Mouse (Mus musculus): ENCODE data around the gene Kcnc4. TPM values are rescaled to one million over a fixed set of nuclear protein-coding genes. Genes with fewer than 3 reads are reported as not detected.

Kcnc4 gene
- polyA plus RNA-seq, 2 experiments, result 0.36 to 1.4 TPM

- TF ChIP-seq POLR2A (IDR thresholded peaks at IDR 0.05; ENCODE audit: borderline replicate concordance, extremely low read depth, insufficient read depth, insufficient read length), result no peak
- 77% methylated on average over 5 of the region's 5 CpGs for WGBS
Measured at GRCm38 (mm10) chr3:107399991-107400640, 59.2 kb downstream of the Kcnc4 start.

DNA sequence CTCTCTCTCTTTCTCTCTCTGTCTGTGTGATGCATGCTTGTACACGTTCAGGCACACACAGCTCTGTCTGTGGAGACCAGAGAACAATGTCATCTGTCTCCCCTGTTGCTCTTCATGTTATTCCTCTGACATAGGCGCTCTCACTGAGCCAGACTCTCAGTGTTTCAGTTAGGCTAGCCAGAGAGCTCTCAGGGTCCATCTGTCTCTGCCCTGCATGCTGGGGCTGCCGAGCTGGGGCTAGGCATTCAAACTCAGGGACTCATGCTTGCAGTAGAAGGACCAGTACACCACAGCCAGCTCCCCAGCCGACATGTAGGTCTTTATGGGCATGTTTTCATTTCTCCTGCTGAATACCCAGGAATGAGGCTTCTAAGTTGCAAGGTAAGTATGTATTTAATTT, 68.2 kb downstream of the Kcnc4 start:
- H3K36me3 ChIP-seq (ENCODE audit: control insufficient read depth, insufficient read depth, low read length), result no peaks in the 10 kb centered on the region
- H3K4me2 ChIP-seq (replicated peaks; ENCODE audit: low read depth, low read length, severe bottlenecking), result no peak overlapping the region
- H3K9me3 ChIP-seq (ENCODE audit: control insufficient read depth, low read length), result no peaks in the 10 kb centered on the region
- H3K27ac ChIP-seq (replicated peaks; ENCODE audit: low read depth, low read length), result no peak overlapping the region
- H3K9ac ChIP-seq (ENCODE audit: low read depth, low read length, severe bottlenecking), result no peak overlapping the region
- no peaks in the 10 kb centered on the region for H3K27me3 ChIP-seq (ENCODE audit: control insufficient read depth, insufficient read depth, low read length)
- WGBS, result 48% methylated on average over 4 of the region's 4 CpGs
- no peak for TF ChIP-seq POLR2A (IDR thresholded peaks at IDR 0.05; ENCODE audit: borderline replicate concordance, extremely low read depth, insufficient read depth, insufficient read length)
- DNase-seq (ENCODE audit: low spot score) (no peak), ATAC-seq (ENCODE audit: low FRiP score, low read depth) (no peak)
- no peaks in the 10 kb centered on the region for H3K4me1 ChIP-seq (ENCODE audit: control insufficient read depth, insufficient read depth, low read length)
- no peak overlapping the region for H3K4me3 ChIP-seq (replicated peaks; ENCODE audit: low read length)

More at GRCm38 (mm10) chr3:107399991-107400640, 59.2 kb downstream of the Kcnc4 start:
- Histone ChIP-seq H3K27ac (replicated peaks; ENCODE audit: low read depth, low read length) (no peak overlapping the region), H3K9ac (ENCODE audit: low read depth, low read length, severe bottlenecking) (no peak overlapping the region), H3K9me3 (ENCODE audit: control insufficient read depth, low read length) (no peaks in the 10 kb centered on the region), H3K4me1 (ENCODE audit: control insufficient read depth, insufficient read depth, low read length) (0 out of 2 replicates have a peak, but pooled peaks cover 2% of the 10 kb centered on the region), H3K4me3 (replicated peaks; ENCODE audit: low read length) (no peak overlapping the region), H3K36me3 (ENCODE audit: control insufficient read depth, insufficient read depth, low read length) (no peaks in the 10 kb centered on the region), H3K4me2 (replicated peaks; ENCODE audit: low read depth, low read length, severe bottlenecking) (no peak overlapping the region), H3K27me3 (ENCODE audit: control insufficient read depth, insufficient read depth, low read length) (no peaks in the 10 kb centered on the region)
- ATAC-seq (ENCODE audit: low FRiP score, low read depth), result no peak
- DNase-seq (ENCODE audit: low spot score), result no peak

Other genes with a start within 250 kb of the Kcnc4 start
- 0.45 and 0.47 TPM in 2 replicates for gene Cym, start 237.8 kb downstream of the Kcnc4 start, polyA plus RNA-seq (2012; rRNA removed)
- gene Cym, start 237.8 kb downstream of the Kcnc4 start, polyA plus RNA-seq (2014; fragmentation: Nextera tagmentation; extraction: Ambion mirVana), result 0.32 and 0.40 TPM in 2 replicates
- not detected in 2 replicates for gene A630076J17Rik, start 228.9 kb downstream of the Kcnc4 start, polyA plus RNA-seq (2012; rRNA removed)
- not detected in 2 replicates for gene A630076J17Rik, start 228.9 kb downstream of the Kcnc4 start, polyA plus RNA-seq (2014; fragmentation: Nextera tagmentation; extraction: Ambion mirVana)
- 0.37 and 0.72 TPM in 2 replicates for gene Prok1, start 219.8 kb downstream of the Kcnc4 start, polyA plus RNA-seq (2012; rRNA removed)
- gene Prok1, start 219.8 kb downstream of the Kcnc4 start, polyA plus RNA-seq (2014; fragmentation: Nextera tagmentation; extraction: Ambion mirVana), result 0.10 and 0.19 TPM in 2 replicates
- gene Lamtor5, start 180.7 kb downstream of the Kcnc4 start, polyA plus RNA-seq (2012; rRNA removed), result 87.4 and 101 TPM in 2 replicates
- 194 and 202 TPM in 2 replicates for gene Lamtor5, start 180.7 kb downstream of the Kcnc4 start, polyA plus RNA-seq (2014; fragmentation: Nextera tagmentation; extraction: Ambion mirVana)
- 4.1 and 4.9 TPM in 2 replicates for gene Slc16a4, start 168.3 kb downstream of the Kcnc4 start, polyA plus RNA-seq (2012; rRNA removed)
- gene Slc16a4, start 168.3 kb downstream of the Kcnc4 start, polyA plus RNA-seq (2014; fragmentation: Nextera tagmentation; extraction: Ambion mirVana), result 8.0 and 9.5 TPM in 2 replicates
- 6.8 and 6.9 TPM in 2 replicates for gene Rbm15, start 125.9 kb downstream of the Kcnc4 start, polyA plus RNA-seq (2012; rRNA removed)
- gene Rbm15, start 125.9 kb downstream of the Kcnc4 start, polyA plus RNA-seq (2014; fragmentation: Nextera tagmentation; extraction: Ambion mirVana), result 14.0 and 16.3 TPM in 2 replicates
- 18.2 and 22.8 TPM in 2 replicates for gene Slc6a17, start 58.5 kb upstream of the Kcnc4 start, polyA plus RNA-seq (2012; rRNA removed)
- gene Slc6a17, start 58.5 kb upstream of the Kcnc4 start, polyA plus RNA-seq (2014; fragmentation: Nextera tagmentation; extraction: Ambion mirVana), result 6.4 and 9.5 TPM in 2 replicates
- gene Ubl4b, start 95.5 kb upstream of the Kcnc4 start, polyA plus RNA-seq (2012; rRNA removed), result 0.31 TPM in 2 replicates
- not detected in 2 replicates for gene Ubl4b, start 95.5 kb upstream of the Kcnc4 start, polyA plus RNA-seq (2014; fragmentation: Nextera tagmentation; extraction: Ambion mirVana)
- 9.5 and 13.9 TPM in 2 replicates for gene Alx3, start 135.5 kb upstream of the Kcnc4 start, polyA plus RNA-seq (2012; rRNA removed)
- gene Alx3, start 135.5 kb upstream of the Kcnc4 start, polyA plus RNA-seq (2014; fragmentation: Nextera tagmentation; extraction: Ambion mirVana), result 14.9 and 16.5 TPM in 2 replicates
- not detected in 2 replicates for gene Gm10961, start 171.8 kb upstream of the Kcnc4 start, polyA plus RNA-seq (2012; rRNA removed)
- not detected in 2 replicates for gene Gm10961, start 171.8 kb upstream of the Kcnc4 start, polyA plus RNA-seq (2014; fragmentation: Nextera tagmentation; extraction: Ambion mirVana)
- gene Strip1, start 172.1 kb upstream of the Kcnc4 start, polyA plus RNA-seq (2012; rRNA removed), result 74.1 and 78.5 TPM in 2 replicates
- 59.7 and 71.9 TPM in 2 replicates for gene Strip1, start 172.1 kb upstream of the Kcnc4 start, polyA plus RNA-seq (2014; fragmentation: Nextera tagmentation; extraction: Ambion mirVana)
- gene Ahcyl1, start 237.0 kb upstream of the Kcnc4 start, polyA plus RNA-seq (2012; rRNA removed), result 142 and 143 TPM in 2 replicates
- gene Ahcyl1, start 237.0 kb upstream of the Kcnc4 start, polyA plus RNA-seq (2014; fragmentation: Nextera tagmentation; extraction: Ambion mirVana), result 97.1 and 110 TPM in 2 replicates